Mouse (Mus musculus): ENCODE measurements around the gene Tmem107. TPM values are rescaled to one million over a fixed set of nuclear protein-coding genes. Genes with fewer than 3 reads are reported as not detected.

Gene Tmem107
- polyA plus RNA-seq, 1 experiment, result 63.5 TPM

GRCm38 (mm10) chr11:69078805-69079438 lies 8.3 kb downstream of the Tmem107 start:
- no peak for TF ChIP-seq GATA1 (IDR thresholded peaks at IDR 0.05; ENCODE audit: low read length)

DNA sequence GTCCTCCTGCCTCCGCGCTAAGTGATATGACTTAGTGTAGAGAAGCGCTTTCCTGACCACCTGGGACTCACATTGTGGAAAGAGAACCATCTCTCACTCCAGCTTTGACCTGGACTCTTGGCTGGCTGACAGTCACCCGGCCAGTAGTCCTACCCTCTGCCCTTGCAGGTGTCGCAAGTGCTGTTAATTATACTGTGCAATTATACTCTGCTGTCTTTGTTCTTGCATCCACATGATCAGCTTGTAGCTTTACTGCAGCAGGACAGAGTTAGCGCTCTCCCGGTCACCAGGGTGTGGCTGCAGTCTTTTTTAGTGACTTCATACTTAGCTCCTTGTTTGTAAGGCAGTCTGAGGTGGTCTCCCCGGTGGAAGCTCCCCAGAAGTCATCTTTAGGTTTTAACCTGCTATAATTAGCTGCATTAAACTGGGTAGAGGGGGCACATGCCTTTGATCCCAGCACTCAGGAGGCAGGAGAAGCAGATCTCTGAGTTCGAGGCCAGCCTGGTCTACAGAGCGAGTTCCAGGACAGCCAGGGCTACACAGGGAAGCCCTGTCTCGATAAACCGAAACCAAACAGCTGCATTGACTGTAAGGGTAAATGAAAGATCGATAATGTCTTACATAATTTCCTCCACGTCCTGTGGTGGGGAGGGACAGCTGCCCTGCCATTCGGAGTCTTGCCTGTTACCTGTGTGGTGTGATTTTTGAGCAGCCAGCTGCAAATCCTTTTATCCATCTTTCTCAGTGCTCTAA lies 9.7 kb downstream of the Tmem107 start:
- TF ChIP-seq GATA1 (IDR thresholded peaks at IDR 0.05; ENCODE audit: low read length), result no peak

- no peak for TF ChIP-seq GATA1 (IDR thresholded peaks at IDR 0.05; ENCODE audit: low read length)
These were observed 10.2 kb downstream of the Tmem107 start for GRCm38 (mm10) chr11:69080855-69081222.

- no peak for TF ChIP-seq GATA1 (IDR thresholded peaks at IDR 0.05; ENCODE audit: low read length)
These were observed 11.0 kb downstream of the Tmem107 start for GRCm38 (mm10) chr11:69081613-69082012.

- TF ChIP-seq GATA1 (IDR thresholded peaks at IDR 0.05; ENCODE audit: low read length), result no peak
These were observed 15.0 kb downstream of the Tmem107 start for GRCm38 (mm10) chr11:69085608-69086007.

GRCm38 (mm10) chr11:69086390-69086789 lies 15.8 kb downstream of the Tmem107 start:
- TF ChIP-seq GATA1 (IDR thresholded peaks at IDR 0.05; ENCODE audit: low read length), result no peak

DNA sequence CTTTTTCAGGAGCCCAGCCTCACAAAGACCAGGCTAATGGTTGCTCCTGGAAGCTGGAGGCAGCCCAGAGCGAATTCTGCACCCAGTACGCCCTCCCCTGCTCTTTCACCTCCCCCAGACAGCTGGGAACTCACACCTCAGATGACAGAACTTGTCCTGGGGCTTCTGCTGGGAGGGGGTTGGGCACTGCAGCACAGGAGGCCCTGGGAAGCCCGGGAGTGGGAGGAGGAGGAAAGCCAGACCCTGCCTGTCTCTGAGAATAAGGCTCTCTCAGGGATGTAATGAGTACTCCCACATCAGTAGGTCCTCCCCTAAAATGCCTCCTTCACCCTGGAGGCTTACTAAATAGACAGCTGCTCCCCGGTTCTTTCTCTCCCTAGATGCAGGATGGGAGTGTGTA lies 16.5 kb downstream of the Tmem107 start:
- no peak for TF ChIP-seq GATA1 (IDR thresholded peaks at IDR 0.05; ENCODE audit: low read length)

DNA sequence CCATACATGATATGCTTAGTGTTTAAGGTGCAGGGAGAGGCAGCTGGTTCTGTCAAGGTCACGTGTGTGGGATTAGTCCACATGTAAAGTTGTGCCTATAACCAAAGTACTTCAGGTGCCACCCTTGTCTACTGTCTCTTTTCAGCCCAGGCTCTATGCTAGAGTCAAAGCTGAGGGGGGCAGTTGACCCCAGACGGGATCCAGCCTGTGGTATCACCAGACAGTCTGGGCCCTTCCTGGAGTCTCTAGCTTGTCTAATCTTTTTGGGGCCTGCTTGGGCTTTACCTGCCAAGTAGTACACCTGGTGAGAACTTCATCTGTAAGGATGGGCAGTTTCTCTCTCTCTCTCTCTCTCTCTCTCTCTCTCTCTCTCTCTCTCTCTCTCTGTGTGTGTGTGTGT lies 17.0 kb downstream of the Tmem107 start:
- TF ChIP-seq GATA1 (IDR thresholded peaks at IDR 0.05; ENCODE audit: low read length), result no peak

GRCm38 (mm10) chr11:69088103-69088855 lies 17.7 kb downstream of the Tmem107 start, which contains the start of gene Vamp2:
Vamp2 (plus strand) TSS chr11:69088490.
- TF ChIP-seq GATA1 (IDR thresholded peaks at IDR 0.05; ENCODE audit: low read length), result no peak

- TF ChIP-seq GATA1 (IDR thresholded peaks at IDR 0.05; ENCODE audit: low read length), result no peak
These were observed 18.4 kb downstream of the Tmem107 start for GRCm38 (mm10) chr11:69088856-69089615.

- no peak for TF ChIP-seq GATA1 (IDR thresholded peaks at IDR 0.05; ENCODE audit: low read length)
These were observed 19.1 kb downstream of the Tmem107 start for GRCm38 (mm10) chr11:69089616-69090290.

GRCm38 (mm10) chr11:69090367-69090766 lies 19.8 kb downstream of the Tmem107 start:
- no peak for TF ChIP-seq GATA1 (IDR thresholded peaks at IDR 0.05; ENCODE audit: low read length)

- no peak for TF ChIP-seq GATA1 (IDR thresholded peaks at IDR 0.05; ENCODE audit: low read length)
These were observed 21.2 kb downstream of the Tmem107 start for GRCm38 (mm10) chr11:69091566-69092385.

GRCm38 (mm10) chr11:69092386-69092751 lies 21.8 kb downstream of the Tmem107 start:
- TF ChIP-seq GATA1 (IDR thresholded peaks at IDR 0.05; ENCODE audit: low read length), result no peak

All from G1E-ER4 (cell line).